Mouse (Mus musculus) layer of hippocampus, adult 11-12 months (tissue): ENCODE measurements around the gene Lhx8.

Experiments
- DNase-seq: peaks from one replicate; pipeline ENCODE4 v3.0.0; 2022; ENCODE audit warnings: low spot score

Gene Lhx8

GRCm38 (mm10) chr3:154330181-154331002, at the start of gene Lhx8:
TSS of gene Lhx8 (minus strand) at chr3:154330659.
- no peak for DNase-seq

GRCm38 (mm10) chr3:154373536-154373935, 43.1 kb upstream of the Lhx8 start:
- no peak for DNase-seq

- DNase-seq = no peak
Measured at GRCm38 (mm10) chr3:154372688-154373087, 42.2 kb upstream of the Lhx8 start.

GRCm38 (mm10) chr3:154367327-154367726, 36.9 kb upstream of the Lhx8 start:
- peak; percentile 17 for DNase-seq

- DNase-seq = no peak
Measured at GRCm38 (mm10) chr3:154364604-154365209, 34.2 kb upstream of the Lhx8 start.

- DNase-seq = no peak
Measured at GRCm38 (mm10) chr3:154363507-154363906, 33.0 kb upstream of the Lhx8 start.

GRCm38 (mm10) chr3:154359231-154359630, 28.8 kb upstream of the Lhx8 start:
- DNase-seq = no peak

GRCm38 (mm10) chr3:154340294-154340914, 9.9 kb upstream of the Lhx8 start:
- DNase-seq = no peak

- DNase-seq = no peak
Measured at GRCm38 (mm10) chr3:154339649-154340260, 9.3 kb upstream of the Lhx8 start.

- no peak for DNase-seq
Measured at GRCm38 (mm10) chr3:154334806-154335205, 4.3 kb upstream of the Lhx8 start.

GRCm38 (mm10) chr3:154333401-154333999, 3.0 kb upstream of the Lhx8 start:
- DNase-seq = no peak

- no peak for DNase-seq
Measured at GRCm38 (mm10) chr3:154332941-154333340, 2.5 kb upstream of the Lhx8 start.

GRCm38 (mm10) chr3:154332213-154332530, 1.7 kb upstream of the Lhx8 start:
- DNase-seq = no peak

GRCm38 (mm10) chr3:154331506-154332212, 1.2 kb upstream of the Lhx8 start:
- no peak for DNase-seq

GRCm38 (mm10) chr3:154331003-154331340, 513 bp upstream of the Lhx8 start:
- no peak for DNase-seq

GRCm38 (mm10) chr3:154329323-154330180, 907 bp downstream of the Lhx8 start:
- DNase-seq = no peak

- DNase-seq = no peak
Measured at GRCm38 (mm10) chr3:154328721-154329322, 1.6 kb downstream of the Lhx8 start.

- no peak for DNase-seq
Measured at GRCm38 (mm10) chr3:154327883-154328720, 2.4 kb downstream of the Lhx8 start.

- DNase-seq = no peak
Measured at GRCm38 (mm10) chr3:154327110-154327882, 3.2 kb downstream of the Lhx8 start.
